ENCODE assay signal across 18 mouse cellular contexts in genomic region chrX:159510716-159511051, GRCm38 (mm10). TPM values are rescaled to one million over a fixed set of nuclear protein-coding genes. Genes with fewer than 3 reads are reported as not detected.
A peak's percentile ranks its signal among the peaks of the same experiment; 100 is the strongest.
DNase-seq lines count a peak whose midpoint lies in the region; ATAC-seq and TF ChIP-seq lines count a peak whose summit lies in the region.
"Had no signal": no experiment of that assay in that cellular context is flagged by ENCODE, and none has a peak within 500 bp of the region (broad histone marks: within the 10 kb centered on the region; RNA-seq: fewer than 3 reads in every experiment).

No protein-coding gene starts in this region.

- peak overlapping the region; percentile 10 for H3K4me2 ChIP-seq in liver, embryonic 11.5 days
- no peak overlapping the region for H3K4me2 ChIP-seq in heart, embryonic 12.5 days
- H3K4me2 ChIP-seq in intestine, embryonic 15.5 days (replicated peaks), result no peak overlapping the region
- H3K4me2 ChIP-seq: limb, embryonic 12.5 days had no signal

- no peaks in the 10 kb centered on the region for H3K4me1 ChIP-seq in liver, embryonic 11.5 days (replicated peaks; ENCODE audit: control insufficient read depth, insufficient read depth, low read length)
- H3K4me1 ChIP-seq in heart, embryonic 12.5 days (replicated peaks), result no peaks in the 10 kb centered on the region
- no peaks in the 10 kb centered on the region for H3K4me1 ChIP-seq in intestine, embryonic 15.5 days (replicated peaks)
- H3K4me1 ChIP-seq: limb, embryonic 12.5 days had no signal

- H3K27ac ChIP-seq in gastrocnemius, adult 2 months, result no peak overlapping the region
- no peak overlapping the region for H3K27ac ChIP-seq in liver, embryonic 11.5 days (ENCODE audit: low read depth, low read length)
- no peak overlapping the region for H3K27ac ChIP-seq in heart, embryonic 12.5 days (ENCODE audit: poor library complexity, severe bottlenecking)
- no peak overlapping the region for H3K27ac ChIP-seq in intestine, embryonic 15.5 days
- H3K27ac ChIP-seq: heart, adult 2 months; limb, embryonic 12.5 days had no signal

- no peaks in the 10 kb centered on the region for H3K27me3 ChIP-seq in liver, embryonic 11.5 days (replicated peaks; ENCODE audit: control insufficient read depth, insufficient read depth, low read length)
- H3K27me3 ChIP-seq in heart, embryonic 12.5 days (replicated peaks), result no peaks in the 10 kb centered on the region
- no peaks in the 10 kb centered on the region for H3K27me3 ChIP-seq in intestine, embryonic 15.5 days (replicated peaks)

- WGBS in liver, embryonic 11.5 days, result 66% methylated on average over 9 of the region's 9 CpGs
- WGBS in heart, embryonic 12.5 days, result 60% methylated on average over 9 of the region's 9 CpGs
- 75% methylated on average over 9 of the region's 9 CpGs for WGBS in intestine, embryonic 15.5 days

- no peaks in the 10 kb centered on the region for H3K36me3 ChIP-seq in liver, embryonic 11.5 days (ENCODE audit: control insufficient read depth, insufficient read depth, low read length)
- H3K36me3 ChIP-seq in heart, embryonic 12.5 days, result no peaks in the 10 kb centered on the region
- H3K36me3 ChIP-seq in intestine, embryonic 15.5 days, result no peaks in the 10 kb centered on the region
- H3K36me3 ChIP-seq: limb, embryonic 12.5 days had no signal

- H3K9me3 ChIP-seq in liver, embryonic 11.5 days (ENCODE audit: control insufficient read depth, low read length), result no peaks in the 10 kb centered on the region
- H3K9me3 ChIP-seq in heart, embryonic 12.5 days (replicated peaks), result no peaks in the 10 kb centered on the region
- H3K9me3 ChIP-seq in intestine, embryonic 15.5 days, result no peaks in the 10 kb centered on the region
- H3K9me3 ChIP-seq: limb, embryonic 12.5 days had no signal

- intact Hi-C loops in gastrocnemius, adult 2 months (cut with DNase I), result no loop called here

- H3K9ac ChIP-seq in liver, embryonic 11.5 days (ENCODE audit: low read depth, low read length), result no peak overlapping the region
- no peak overlapping the region for H3K9ac ChIP-seq in heart, embryonic 12.5 days
- no peak overlapping the region for H3K9ac ChIP-seq in intestine, embryonic 15.5 days
- H3K9ac ChIP-seq: limb, embryonic 12.5 days had no signal

- peak; percentile 18 for DNase-seq in gastrocnemius, adult 2 months
- no peak for DNase-seq in gastrocnemius, postnatal 4 days (ENCODE audit: low spot score in 2 of 2)
- peak; percentile 84 for DNase-seq in ZHBTc4 (ENCODE audit: low read depth, low spot score)
- DNase-seq in liver, embryonic 11.5 days (ENCODE audit: low spot score), result no peak
- no peak for DNase-seq in cerebellum, adult 11-12 months
- DNase-seq: adrenal gland, postnatal 25 days; cerebellum, adult 18-20 months; kidney, adult 11 months; kidney, postnatal 25 days; layer of hippocampus, postnatal 36 days; lung, postnatal 14 days; right cerebral cortex, postnatal 14 days had no signal

- H3K4me3 ChIP-seq in gastrocnemius, adult 2 months, result peak overlapping the region; percentile 29
- H3K4me3 ChIP-seq in liver, embryonic 11.5 days (ENCODE audit: low read depth, low read length), result peak overlapping the region; percentile 20; the same call in 1 of the 2 replicates
- no peak overlapping the region for H3K4me3 ChIP-seq in heart, embryonic 12.5 days
- no peak overlapping the region for H3K4me3 ChIP-seq in intestine, embryonic 15.5 days (replicated peaks)
- H3K4me3 ChIP-seq: heart, adult 2 months; limb, embryonic 12.5 days had no signal

- no peak for TF ChIP-seq CTCF in gastrocnemius, adult 2 months (IDR thresholded peaks at IDR 0.05)

- no peak for ATAC-seq in liver, embryonic 11.5 days (replicated peaks; ENCODE audit: low FRiP score)
- ATAC-seq in neutrophil, adult 5-6 weeks (ENCODE audit: extremely low read depth, insufficient number of reproducible peaks, low FRiP score, poor library complexity, severe bottlenecking), result 0 out of 2 replicates have a peak, but pooled peaks have one; percentile 19
- no peak for ATAC-seq in heart, embryonic 12.5 days (ENCODE audit: insufficient number of reproducible peaks, low FRiP score)
- ATAC-seq in intestine, embryonic 15.5 days, result no peak
- ATAC-seq: midbrain, embryonic 16.5 days had no signal

RNA-seq across cellular contexts. Expression of gene Bclaf3, which starts 15.8 kb away (rescaled TPM):
- total RNA-seq in gastrocnemius, adult 2 months (2021), result 1 to 10 TPM; 2.2 to 2.7 TPM
- 1 to 10 TPM; 5.9 to 6.8 TPM for total RNA-seq in gastrocnemius, postnatal 4 days (2021)
- polyA plus RNA-seq in liver, embryonic 11.5 days (2014; fragmentation: Nextera tagmentation; extraction: Ambion mirVana), result 14.3 and 15.9 TPM in 2 replicates
- 53.5 and 54.9 TPM in 2 replicates for total RNA-seq in neutrophil, adult 5-6 weeks (2017)
- polyA plus RNA-seq in heart, embryonic 12.5 days (2016; fragmentation: Nextera tagmentation; extraction: Ambion mirVana), result 16.7 and 17.6 TPM in 2 replicates
- 13.3 and 16.0 TPM in 2 replicates for polyA plus RNA-seq in intestine, embryonic 15.5 days (2015; fragmentation: Nextera tagmentation; extraction: Ambion mirVana)

Comparison
In these comparisons a context has a peak if more than half of its experiments do, and no peak if none do; other contexts are left out.
1. DNase-seq: peak in gastrocnemius, adult 2 months (single experiment) and ZHBTc4 (single experiment); none in gastrocnemius, postnatal 4 days (0 of 2), liver, embryonic 11.5 days (single experiment) and cerebellum, adult 11-12 months (single experiment).
2. H3K4me3 ChIP-seq: peak in gastrocnemius, adult 2 months (single experiment) and liver, embryonic 11.5 days (single experiment); none in heart, embryonic 12.5 days (single experiment) and intestine, embryonic 15.5 days (single experiment).